13 mouse cellular contexts compared by ENCODE assay signal in genomic region chr13:115451244-115451643, GRCm38 (mm10).
A peak's percentile ranks its signal among the peaks of the same experiment; 100 is the strongest.
DNase-seq lines count a peak whose midpoint lies in the region; ATAC-seq and TF ChIP-seq lines count a peak whose summit lies in the region.
"Had no signal": no experiment of that assay in that cellular context is flagged by ENCODE, and none has a peak within 500 bp of the region (broad histone marks: within the 10 kb centered on the region; RNA-seq: fewer than 3 reads in every experiment).

No protein-coding gene starts in this region.

- WGBS in hindbrain, postnatal 0 days: 10% methylated on average over 1 of the region's 1 CpGs
- 10% methylated on average over 1 of the region's 1 CpGs for WGBS in hindbrain, embryonic 13.5 days
- 7% methylated on average over 1 of the region's 1 CpGs for WGBS in midbrain, postnatal 0 days
- 4% methylated on average over 1 of the region's 1 CpGs for WGBS in midbrain, embryonic 10.5 days

- ATAC-seq in hindbrain, postnatal 0 days: no peak
- no peak for ATAC-seq in hindbrain, embryonic 13.5 days (ENCODE audit: low FRiP score)
- ATAC-seq in midbrain, postnatal 0 days (ENCODE audit: low FRiP score): no peak

- H3K4me2 ChIP-seq in hindbrain, postnatal 0 days (ENCODE audit: low read depth, low read length): no peak overlapping the region
- H3K4me2 ChIP-seq in hindbrain, embryonic 13.5 days: no peak overlapping the region
- no peak overlapping the region for H3K4me2 ChIP-seq in midbrain, postnatal 0 days (ENCODE audit: low read depth, low read length, poor library complexity, severe bottlenecking)
- H3K4me2 ChIP-seq: embryonic facial prominence, embryonic 13.5 days had no signal

- H3K4me3 ChIP-seq in hindbrain, postnatal 0 days (ENCODE audit: low read length): no peak overlapping the region
- H3K4me3 ChIP-seq in hindbrain, embryonic 13.5 days: no peak overlapping the region
- H3K4me3 ChIP-seq in midbrain, postnatal 0 days (ENCODE audit: low read depth, low read length): no peak overlapping the region
- H3K4me3 ChIP-seq in midbrain, embryonic 10.5 days: no peak overlapping the region
- H3K4me3 ChIP-seq: embryonic facial prominence, embryonic 13.5 days had no signal

- peak; percentile 77 for TF ChIP-seq CTCF in hindbrain, postnatal 0 days (IDR thresholded peaks at IDR 0.05; ENCODE audit: low read depth)
- peak; percentile 84 for TF ChIP-seq CTCF in midbrain, postnatal 0 days (IDR thresholded peaks at IDR 0.05)

- no peaks in the 10 kb centered on the region for H3K9me3 ChIP-seq in hindbrain, postnatal 0 days (ENCODE audit: low read length)
- H3K9me3 ChIP-seq in hindbrain, embryonic 13.5 days: no peaks in the 10 kb centered on the region
- no peaks in the 10 kb centered on the region for H3K9me3 ChIP-seq in midbrain, postnatal 0 days (ENCODE audit: low read length)
- H3K9me3 ChIP-seq in midbrain, embryonic 10.5 days (replicated peaks): no peaks in the 10 kb centered on the region
- H3K9me3 ChIP-seq: embryonic facial prominence, embryonic 13.5 days; G1E had no signal

- peak; percentile 63 for DNase-seq in hindbrain, postnatal 0 days (ENCODE audit: low spot score)
- peak; percentile 52 for DNase-seq in midbrain, postnatal 0 days (ENCODE audit: low spot score)
- no peak for DNase-seq in midbrain, embryonic 10.5 days (ENCODE audit: low spot score)
- peak; percentile 65 for DNase-seq in embryo, embryonic 10.5 days (ENCODE audit: low spot score)
- no peak for DNase-seq in testis, postnatal 10 days (ENCODE audit: low spot score)
- DNase-seq in adrenal gland, adult (ENCODE audit: inconsistent age in 2 of 2, low spot score in 1 of 2): no peak
- DNase-seq: gastrocnemius, postnatal 10 days; kidney, postnatal 10 days; lung, postnatal 36 days; right cerebral cortex, postnatal 14 days had no signal

- H3K27me3 ChIP-seq in hindbrain, postnatal 0 days (ENCODE audit: insufficient read depth, low read length): no peaks in the 10 kb centered on the region
- peaks cover 2% of the 10 kb centered on the region; the same call in 1 of the 2 replicates for H3K27me3 ChIP-seq in hindbrain, embryonic 13.5 days
- no peaks in the 10 kb centered on the region for H3K27me3 ChIP-seq in midbrain, postnatal 0 days (ENCODE audit: insufficient read depth, low read length)
- H3K27me3 ChIP-seq in midbrain, embryonic 10.5 days (ENCODE audit: low read depth, poor library complexity, severe bottlenecking): no peaks in the 10 kb centered on the region
- H3K27me3 ChIP-seq: embryonic facial prominence, embryonic 13.5 days had no signal

- no peaks in the 10 kb centered on the region for H3K36me3 ChIP-seq in hindbrain, postnatal 0 days (ENCODE audit: insufficient read depth, low read length)
- no peaks in the 10 kb centered on the region for H3K36me3 ChIP-seq in hindbrain, embryonic 13.5 days
- no peaks in the 10 kb centered on the region for H3K36me3 ChIP-seq in midbrain, postnatal 0 days (ENCODE audit: insufficient read depth, low read length)
- H3K36me3 ChIP-seq in midbrain, embryonic 10.5 days: no peaks in the 10 kb centered on the region
- H3K36me3 ChIP-seq: embryonic facial prominence, embryonic 13.5 days; G1E had no signal

- H3K4me1 ChIP-seq in hindbrain, postnatal 0 days (ENCODE audit: insufficient read depth, low read length): no peaks in the 10 kb centered on the region
- no peaks in the 10 kb centered on the region for H3K4me1 ChIP-seq in hindbrain, embryonic 13.5 days (replicated peaks)
- no peaks in the 10 kb centered on the region for H3K4me1 ChIP-seq in midbrain, postnatal 0 days (ENCODE audit: insufficient read depth, low read length)
- H3K4me1 ChIP-seq in midbrain, embryonic 10.5 days: no peaks in the 10 kb centered on the region
- H3K4me1 ChIP-seq: embryonic facial prominence, embryonic 13.5 days had no signal

- no peak overlapping the region for H3K27ac ChIP-seq in hindbrain, postnatal 0 days
- H3K27ac ChIP-seq in hindbrain, embryonic 13.5 days: no peak overlapping the region
- H3K27ac ChIP-seq in midbrain, postnatal 0 days (ENCODE audit: low read depth, low read length): no peak overlapping the region
- no peak overlapping the region for H3K27ac ChIP-seq in midbrain, embryonic 10.5 days (replicated peaks)
- H3K27ac ChIP-seq: embryonic facial prominence, embryonic 13.5 days had no signal

- H3K9ac ChIP-seq in hindbrain, postnatal 0 days (replicated peaks; ENCODE audit: low read length): no peak overlapping the region
- H3K9ac ChIP-seq in hindbrain, embryonic 13.5 days: no peak overlapping the region
- no peak overlapping the region for H3K9ac ChIP-seq in midbrain, postnatal 0 days (replicated peaks; ENCODE audit: low read length, poor library complexity, severe bottlenecking)
- H3K9ac ChIP-seq: embryonic facial prominence, embryonic 13.5 days had no signal

Comparison
In these comparisons a context has a peak if more than half of its experiments do, and no peak if none do; other contexts are left out.
1. DNase-seq: peak in hindbrain, postnatal 0 days (single experiment), midbrain, postnatal 0 days (single experiment) and embryo, embryonic 10.5 days (single experiment); none in midbrain, embryonic 10.5 days (single experiment), testis, postnatal 10 days (single experiment) and adrenal gland, adult (0 of 2).